Mouse (Mus musculus) heart, embryonic 14.5 days (tissue): ENCODE results near the gene Rac1. TPM values are rescaled to one million over a fixed set of nuclear protein-coding genes. Genes with fewer than 3 reads are reported as not detected.

Experiments
- ATAC-seq: fragments of 200-750 bp; cut with Nextera tagmentation; 2 replicates; pipeline ENCODE4 v1.8.0; 2017; ENCODE audit warnings: low read depth, moderate TSS enrichment; ENCODE audit not compliant: insufficient number of reproducible peaks, insufficient read depth, low FRiP score
- H3K27ac ChIP-seq, 2 experiments: fragments of 200-500 bp in 1 of 2; fragments of 300-500 bp in 1 of 2; sonication (generic) in 1 of 2; replicated peaks in 1 of 2; 2 replicates each; pipeline ENCODE4 v1.5.1; 2012 to 2014; ENCODE audit warnings: low read depth in 2 of 2, low read length in 2 of 2, control low read depth in 1 of 2, mild to moderate bottlenecking in 1 of 2, mixed read lengths in 1 of 2; ENCODE audit not compliant: control insufficient read depth in 1 of 2, insufficient read depth in 1 of 2
- H3K27me3 ChIP-seq: fragments of 300-500 bp; sonication (generic); 2 replicates; pipeline ENCODE4 v1.6.1; 2014; ENCODE audit warnings: mild to moderate bottlenecking, low read length, control low read depth; ENCODE audit not compliant: control insufficient read depth, insufficient read depth
- H3K36me3 ChIP-seq: fragments of 300-500 bp; sonication (generic); 2 replicates; pipeline ENCODE4 v1.6.1; 2014; ENCODE audit warnings: mild to moderate bottlenecking, control low read depth, low read length, mixed read lengths; ENCODE audit not compliant: control insufficient read depth, insufficient read depth
- H3K4me1 ChIP-seq, 2 experiments: fragments of 200-500 bp in 1 of 2; fragments of 300-500 bp in 1 of 2; sonication (generic) in 1 of 2; 2 replicates each; pipeline ENCODE4 v1.6.1; 2012 to 2014; ENCODE audit warnings: low read length in 2 of 2, control low read depth in 1 of 2, mixed read lengths in 1 of 2; ENCODE audit not compliant: control insufficient read depth in 2 of 2, insufficient read depth in 2 of 2
- H3K4me2 ChIP-seq: fragments of 300-500 bp; sonication (generic); 2 replicates; pipeline ENCODE4 v1.6.1; 2014; ENCODE audit warnings: mild to moderate bottlenecking, low read length
- H3K4me3 ChIP-seq, 2 experiments: fragments of 200-500 bp in 1 of 2; fragments of 300-500 bp in 1 of 2; sonication (generic) in 1 of 2; 2 replicates each; pipeline ENCODE4 v1.5.1; 2012 to 2014; ENCODE audit warnings: low read length in 2 of 2, mild to moderate bottlenecking in 2 of 2, control low read depth in 1 of 2, low read depth in 1 of 2, moderate library complexity in 1 of 2; ENCODE audit not compliant: control insufficient read depth in 1 of 2, insufficient read depth in 1 of 2
- H3K9ac ChIP-seq: fragments of 300-500 bp; sonication (generic); 2 replicates; pipeline ENCODE4 v1.6.1; 2014; ENCODE audit warnings: mild to moderate bottlenecking, low read length
- H3K9me3 ChIP-seq: fragments of 300-500 bp; sonication (generic); 2 replicates; pipeline ENCODE4 v1.6.1; 2016; ENCODE audit warnings: low read length, control low read depth; ENCODE audit not compliant: control insufficient read depth
- WGBS: fragments of 180-500 bp; shearing (Covaris S2); extraction: QIAGEN DNeasy Blood & Tissue Kit; methylation state at CpG from one replicate; pipeline ENCODE4 v1.1.7; 2014; 5-methylcytosine and 5-hydroxymethylcytosine counted together
- polyA plus RNA-seq: library from polyadenylated mRNA; unstranded; fragments of >200 nt; fragmentation: Nextera tagmentation; extraction: Ambion mirVana; gene quantifications from 2 replicates; pipeline ENCODE4 v1.2.1, GENCODE M21; 2014

Gene Rac1
- polyA plus RNA-seq, 1 experiment from 2014 or later: 407 TPM

- Histone ChIP-seq H3K36me3 (peaks cover 51% of the 10 kb centered on the region), H3K27me3 (no peaks in the 10 kb centered on the region), H3K9ac (no peak overlapping the region), H3K9me3 (no peaks in the 10 kb centered on the region), H3K4me2 (no peak overlapping the region), H3K27ac (no peak overlapping the region), H3K4me1 (peaks cover 9 to 12% of the 10 kb centered on the region in 2 experiments), H3K4me3 (no peak overlapping the region)
- no peak for ATAC-seq
- 75% methylated on average over 20 of the region's 20 CpGs for WGBS
Observed at GRCm38 (mm10) chr5:143475153-143475844, 52.5 kb downstream of the Rac1 start.

- H3K27me3 ChIP-seq: no peaks in the 10 kb centered on the region
- no peak for ATAC-seq
- no peak overlapping the region for H3K9ac ChIP-seq
- WGBS: 83% methylated on average over 9 of the region's 9 CpGs
- H3K27ac ChIP-seq: no peak overlapping the region
- H3K4me2 ChIP-seq: no peak overlapping the region
- H3K9me3 ChIP-seq: no peaks in the 10 kb centered on the region
- H3K4me3 ChIP-seq: no peak overlapping the region
- peaks cover 61% of the 10 kb centered on the region for H3K36me3 ChIP-seq
- peaks cover 10 to 12% of the 10 kb centered on the region in 2 experiments for H3K4me1 ChIP-seq
Observed at GRCm38 (mm10) chr5:143471953-143472618, 55.8 kb downstream of the Rac1 start.

- no peaks in the 10 kb centered on the region for H3K27me3 ChIP-seq
- H3K9me3 ChIP-seq: no peaks in the 10 kb centered on the region
- 87% methylated on average over 3 of the region's 3 CpGs for WGBS
- ATAC-seq: no peak
- H3K4me3 ChIP-seq: no peak overlapping the region
- peaks cover 57% of the 10 kb centered on the region for H3K36me3 ChIP-seq
- no peak overlapping the region for H3K9ac ChIP-seq
- no peak overlapping the region for H3K4me2 ChIP-seq
- H3K4me1 ChIP-seq: peaks cover 10 to 12% of the 10 kb centered on the region in 2 experiments
- H3K27ac ChIP-seq: peak overlapping the region; percentile 75 to 89
Observed at GRCm38 (mm10) chr5:143471165-143471546, 56.7 kb downstream of the Rac1 start.

- H3K27me3 ChIP-seq: no peaks in the 10 kb centered on the region
- no peaks in the 10 kb centered on the region for H3K9me3 ChIP-seq
- ATAC-seq: peak; percentile 71
- H3K36me3 ChIP-seq: peaks cover 54% of the 10 kb centered on the region
- H3K4me2 ChIP-seq: no peak overlapping the region
- H3K4me3 ChIP-seq: no peak overlapping the region
- peaks cover 10 to 16% of the 10 kb centered on the region in 2 experiments for H3K4me1 ChIP-seq
- 0 out of 2 replicates have a peak overlapping the region, but pooled peaks have one; percentile 7 for H3K9ac ChIP-seq
- peak overlapping the region; percentile 75 to 89 for H3K27ac ChIP-seq
- 36% methylated on average over 15 of the region's 15 CpGs for WGBS
Observed at GRCm38 (mm10) chr5:143470421-143471164, 57.2 kb downstream of the Rac1 start.

- H3K9me3 ChIP-seq: no peaks in the 10 kb centered on the region
- no peak for ATAC-seq
- no peaks in the 10 kb centered on the region for H3K27me3 ChIP-seq
- H3K4me1 ChIP-seq: peaks cover 13 to 21% of the 10 kb centered on the region in 2 experiments
- H3K36me3 ChIP-seq: peaks cover 44% of the 10 kb centered on the region
- H3K9ac ChIP-seq: no peak overlapping the region
- H3K4me3 ChIP-seq: no peak overlapping the region
- H3K4me2 ChIP-seq: no peak overlapping the region
- 85% methylated on average over 8 of the region's 8 CpGs for WGBS
- no peak overlapping the region for H3K27ac ChIP-seq
Observed at GRCm38 (mm10) chr5:143469628-143470027, 58.2 kb downstream of the Rac1 start.

GRCm38 (mm10) chr5:143467931-143468330 is 59.9 kb downstream of the Rac1 start:
- Histone ChIP-seq H3K27ac (no peak overlapping the region), H3K9me3 (no peaks in the 10 kb centered on the region), H3K4me2 (no peak overlapping the region), H3K4me3 (no peak overlapping the region), H3K4me1 (peaks cover 13 to 25% of the 10 kb centered on the region in 2 experiments), H3K36me3 (peaks cover 28% of the 10 kb centered on the region), H3K9ac (no peak overlapping the region), H3K27me3 (no peaks in the 10 kb centered on the region)
- no peak for ATAC-seq
- 81% methylated on average over 6 of the region's 6 CpGs for WGBS

GRCm38 (mm10) chr5:143466891-143467669 is 60.8 kb downstream of the Rac1 start:
- ATAC-seq: no peak
- Histone ChIP-seq H3K4me2 (no peak overlapping the region), H3K4me1 (peaks cover 13 to 25% of the 10 kb centered on the region in 2 experiments), H3K9ac (no peak overlapping the region), H3K9me3 (no peaks in the 10 kb centered on the region), H3K27ac (no peak overlapping the region), H3K36me3 (peaks cover 27% of the 10 kb centered on the region), H3K4me3 (no peak overlapping the region), H3K27me3 (no peaks in the 10 kb centered on the region)
- WGBS: 83% methylated on average over 23 of the region's 23 CpGs
